Mouse (Mus musculus): ENCODE data around the gene Kdm5b.

GRCm38 (mm10) chr1:134512183-134512582 is 47.8 kb upstream of the Kdm5b start:
- TF ChIP-seq ZC3H11A (IDR thresholded peaks at IDR 0.05; ENCODE audit: borderline replicate concordance, low read depth, low read length), result no peak
- no peak for TF ChIP-seq MAFK (IDR thresholded peaks at IDR 0.05; ENCODE audit: insufficient read depth, low read depth, low read length)
- TF ChIP-seq HCFC1 (IDR thresholded peaks at IDR 0.05; ENCODE audit: borderline replicate concordance, insufficient read depth, low read length), result no peak
- no peak for TF ChIP-seq ZNF384 (IDR thresholded peaks at IDR 0.05; ENCODE audit: low read depth, low read length)
